Mouse (Mus musculus): ENCODE measurements at regions not wholly inside any gene's neighbourhood (a gene's known extent, or its start where the extent isn't known, plus 50 kb on each side); places are given as distances from the start of the nearest gene placed in this dataset.
A peak's percentile ranks its signal among the peaks of the same experiment; 100 is the strongest.

- 74% methylated on average over 5 of the region's 5 CpGs for WGBS
- Histone ChIP-seq H3K4me2 (no peak overlapping the region), H3K9ac (no peak overlapping the region), H3K36me3 (no peaks in the 10 kb centered on the region), H3K4me3 (no peak overlapping the region), H3K27me3 (no peaks in the 10 kb centered on the region), H3K27ac (no peak overlapping the region), H3K4me1 (replicated peaks) (no peaks in the 10 kb centered on the region), H3K9me3 (replicated peaks) (no peaks in the 10 kb centered on the region)
- ATAC-seq (replicated peaks; ENCODE audit: insufficient number of reproducible peaks, insufficient read depth, low FRiP score, low read depth) = no peak
Observed at GRCm38 (mm10) chr4:142701606-142702005, 462.4 kb upstream of the Kazn start.

DNA sequence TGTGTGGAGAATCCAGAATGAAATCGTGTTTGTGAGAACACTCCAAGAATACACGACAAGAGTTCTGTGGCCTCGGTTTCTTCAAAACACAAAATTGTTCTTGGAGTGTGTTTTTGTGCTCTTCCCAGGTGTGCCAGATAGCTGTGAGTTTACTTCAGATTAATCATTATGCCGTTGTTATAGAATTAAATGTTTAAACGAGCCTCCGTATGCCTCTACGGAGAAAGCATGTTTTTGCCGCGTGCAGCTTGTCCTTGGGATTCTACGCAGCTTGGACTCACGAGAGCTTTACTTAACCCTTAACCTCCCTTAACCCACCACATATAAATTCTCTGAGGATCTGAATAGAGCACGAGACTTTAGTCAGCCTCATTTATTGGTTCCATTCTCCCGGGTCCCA, 455.7 kb upstream of the Kazn start:
- no peak overlapping the region for H3K4me3 ChIP-seq
- H3K4me2 ChIP-seq = no peak overlapping the region
- no peaks in the 10 kb centered on the region for H3K4me1 ChIP-seq (replicated peaks)
- WGBS = 76% methylated on average over 13 of the region's 13 CpGs
- ATAC-seq (replicated peaks; ENCODE audit: insufficient number of reproducible peaks, insufficient read depth, low FRiP score, low read depth) = no peak
- no peaks in the 10 kb centered on the region for H3K36me3 ChIP-seq
- H3K9me3 ChIP-seq (replicated peaks) = no peaks in the 10 kb centered on the region
- no peaks in the 10 kb centered on the region for H3K27me3 ChIP-seq
- H3K9ac ChIP-seq = no peak overlapping the region
- no peak overlapping the region for H3K27ac ChIP-seq

GRCm38 (mm10) chr4:142688241-142688640, 449.0 kb upstream of the Kazn start:
- no peak overlapping the region for H3K4me3 ChIP-seq
- 68% methylated on average over 6 of the region's 6 CpGs for WGBS

GRCm38 (mm10) chr4:142677426-142677825, 438.2 kb upstream of the Kazn start:
- H3K27me3 ChIP-seq = no peaks in the 10 kb centered on the region
- no peak overlapping the region for H3K27ac ChIP-seq
- no peak overlapping the region for H3K4me2 ChIP-seq
- no peak overlapping the region for H3K9ac ChIP-seq
- no peak for ATAC-seq (replicated peaks; ENCODE audit: insufficient number of reproducible peaks, insufficient read depth, low FRiP score, low read depth)
- H3K4me1 ChIP-seq (replicated peaks) = no peaks in the 10 kb centered on the region
- no peaks in the 10 kb centered on the region for H3K9me3 ChIP-seq (replicated peaks)
- no peak overlapping the region for H3K4me3 ChIP-seq
- WGBS = 82% methylated on average over 4 of the region's 4 CpGs
- no peaks in the 10 kb centered on the region for H3K36me3 ChIP-seq

More at GRCm38 (mm10) chr4:142688241-142688640, 449.0 kb upstream of the Kazn start:
- Histone ChIP-seq H3K27ac (no peak overlapping the region), H3K4me1 (replicated peaks) (no peaks in the 10 kb centered on the region), H3K9ac (no peak overlapping the region), H3K4me2 (no peak overlapping the region), H3K27me3 (no peaks in the 10 kb centered on the region), H3K9me3 (replicated peaks) (no peaks in the 10 kb centered on the region), H3K36me3 (no peaks in the 10 kb centered on the region)
- no peak for ATAC-seq (replicated peaks; ENCODE audit: insufficient number of reproducible peaks, insufficient read depth, low FRiP score, low read depth)

DNA sequence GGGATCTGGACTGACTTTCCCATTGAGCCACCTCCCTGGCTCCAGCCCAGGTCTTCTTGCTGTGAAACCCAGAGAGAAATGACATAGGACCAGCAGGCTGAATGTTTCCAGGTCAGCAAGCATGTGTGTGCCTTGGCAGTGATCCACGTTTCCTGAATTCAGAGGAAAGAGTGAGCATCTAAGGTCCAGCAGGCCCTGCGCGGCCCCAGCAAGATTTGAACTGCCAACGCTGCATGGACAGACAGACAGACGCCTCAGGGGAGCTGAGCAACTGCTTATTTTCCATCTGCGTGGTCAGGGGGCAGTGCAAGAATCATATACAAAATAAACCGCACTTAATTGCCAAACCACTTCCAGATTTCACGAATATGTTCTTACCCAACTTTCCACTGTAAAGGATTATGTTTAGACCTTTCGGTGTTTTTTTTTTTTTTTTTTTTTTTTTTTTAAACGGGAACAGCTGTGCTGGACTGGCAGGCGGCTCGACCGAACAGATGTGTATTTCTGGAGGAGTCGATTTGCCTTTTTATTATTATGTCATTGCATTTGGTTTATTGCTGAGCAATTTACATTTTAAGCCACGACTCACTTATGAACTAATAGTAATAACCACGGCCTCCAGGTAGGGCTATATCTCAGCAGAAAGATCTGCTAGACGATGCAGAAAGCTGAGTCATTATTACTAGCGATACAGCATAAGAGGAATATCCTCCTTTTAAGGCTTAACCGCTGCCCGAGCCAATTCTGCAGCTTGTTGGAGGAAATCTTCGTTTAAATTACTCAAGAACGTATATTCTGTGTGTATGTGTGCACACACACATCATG, 435.7 kb upstream of the Kazn start:
- no peaks in the 10 kb centered on the region for H3K27me3 ChIP-seq
- no peak for ATAC-seq (replicated peaks; ENCODE audit: insufficient number of reproducible peaks, insufficient read depth, low FRiP score, low read depth)
- no peak overlapping the region for H3K9ac ChIP-seq
- no peak overlapping the region for H3K27ac ChIP-seq
- H3K4me2 ChIP-seq = no peak overlapping the region
- no peaks in the 10 kb centered on the region for H3K4me1 ChIP-seq (replicated peaks)
- no peak overlapping the region for H3K4me3 ChIP-seq
- H3K9me3 ChIP-seq (replicated peaks) = no peaks in the 10 kb centered on the region
- H3K36me3 ChIP-seq = no peaks in the 10 kb centered on the region
- 70% methylated on average over 22 of the region's 22 CpGs for WGBS

DNA sequence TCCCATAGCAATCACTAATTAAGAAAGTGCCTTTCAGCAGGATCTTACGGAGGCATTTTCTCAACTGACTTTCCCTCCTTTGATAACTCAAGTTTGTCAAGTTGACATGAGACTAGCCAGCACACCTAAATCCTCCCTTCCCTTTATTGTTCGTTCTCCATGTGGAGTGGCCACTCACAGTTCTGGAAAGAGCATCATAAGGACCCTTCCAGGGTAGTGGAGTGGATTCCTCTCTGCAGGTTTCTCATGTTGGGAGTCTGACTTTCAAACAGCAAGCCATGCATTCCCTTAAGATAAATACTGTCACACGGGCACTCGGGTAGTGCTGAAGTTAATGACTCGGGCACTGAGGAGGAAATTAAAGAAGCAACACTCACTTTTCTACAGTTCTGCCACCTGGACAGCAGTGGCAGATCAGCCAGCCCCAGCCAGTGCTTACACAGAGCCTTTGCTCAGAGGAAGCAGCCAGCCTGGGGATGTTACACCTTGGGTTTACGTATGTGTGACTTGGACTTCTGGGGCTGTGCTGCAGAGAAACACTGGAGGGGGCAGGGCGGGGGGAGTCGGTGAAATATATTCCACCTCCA, 432.8 kb upstream of the Kazn start:
- no peaks in the 10 kb centered on the region for H3K4me1 ChIP-seq (replicated peaks)
- no peak overlapping the region for H3K27ac ChIP-seq
- no peaks in the 10 kb centered on the region for H3K27me3 ChIP-seq
- ATAC-seq (replicated peaks; ENCODE audit: insufficient number of reproducible peaks, insufficient read depth, low FRiP score, low read depth) = no peak
- H3K9ac ChIP-seq = no peak overlapping the region
- no peak overlapping the region for H3K4me2 ChIP-seq
- no peaks in the 10 kb centered on the region for H3K9me3 ChIP-seq (replicated peaks)
- H3K4me3 ChIP-seq = no peak overlapping the region
- WGBS = 62% methylated on average over 8 of the region's 8 CpGs
- H3K36me3 ChIP-seq = no peaks in the 10 kb centered on the region

DNA sequence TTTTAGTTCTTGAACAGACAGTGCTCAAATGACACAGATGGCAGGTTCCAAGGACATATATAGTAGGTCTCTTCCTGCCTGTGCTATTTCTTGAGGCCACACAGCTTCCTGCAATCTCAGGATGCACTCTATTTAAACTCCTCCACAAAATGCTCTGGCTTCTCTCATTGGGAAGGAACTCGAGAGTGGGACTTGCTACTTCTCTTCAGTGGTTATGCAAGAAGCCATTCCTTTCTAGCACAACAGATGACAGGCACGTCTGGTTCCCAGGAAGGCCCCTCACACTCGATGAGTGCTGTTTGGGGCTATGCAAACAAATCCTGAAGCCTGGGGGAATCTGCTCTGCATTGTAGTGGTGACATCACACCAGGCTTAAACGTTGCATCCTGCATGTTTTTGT, 425.6 kb upstream of the Kazn start:
- Histone ChIP-seq H3K9ac (no peak overlapping the region), H3K36me3 (no peaks in the 10 kb centered on the region), H3K27me3 (no peaks in the 10 kb centered on the region), H3K4me3 (no peak overlapping the region), H3K9me3 (replicated peaks) (no peaks in the 10 kb centered on the region), H3K4me2 (no peak overlapping the region), H3K27ac (no peak overlapping the region), H3K4me1 (replicated peaks) (no peaks in the 10 kb centered on the region)
- ATAC-seq (replicated peaks; ENCODE audit: insufficient number of reproducible peaks, insufficient read depth, low FRiP score, low read depth) = no peak
- 51% methylated on average over 4 of the region's 4 CpGs for WGBS

DNA sequence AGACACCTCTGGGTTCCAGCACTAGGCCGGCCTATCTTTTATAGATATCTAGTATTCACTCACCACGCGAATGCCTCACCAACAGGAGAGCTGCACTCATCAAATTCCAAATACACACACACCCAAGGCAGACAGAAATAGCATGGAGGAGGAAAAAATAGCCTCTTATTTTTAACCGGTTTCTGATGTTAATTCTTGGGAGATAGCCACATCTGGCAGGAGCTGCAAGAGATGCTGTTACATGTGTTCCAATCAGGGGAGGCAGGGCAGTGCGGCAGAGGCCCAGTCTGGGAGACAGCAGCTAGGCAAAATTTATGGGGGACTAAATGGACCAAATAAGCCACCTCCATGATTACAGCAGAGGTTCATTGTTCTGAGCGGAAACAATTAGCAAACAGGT, 419.0 kb upstream of the Kazn start:
- no peak for ATAC-seq (replicated peaks; ENCODE audit: insufficient number of reproducible peaks, insufficient read depth, low FRiP score, low read depth)
- WGBS = 69% methylated on average over 6 of the region's 6 CpGs
- Histone ChIP-seq H3K4me1 (replicated peaks) (no peaks in the 10 kb centered on the region), H3K4me2 (no peak overlapping the region), H3K4me3 (no peak overlapping the region), H3K9me3 (replicated peaks) (no peaks in the 10 kb centered on the region), H3K27me3 (no peaks in the 10 kb centered on the region), H3K9ac (no peak overlapping the region), H3K36me3 (no peaks in the 10 kb centered on the region), H3K27ac (no peak overlapping the region)

DNA sequence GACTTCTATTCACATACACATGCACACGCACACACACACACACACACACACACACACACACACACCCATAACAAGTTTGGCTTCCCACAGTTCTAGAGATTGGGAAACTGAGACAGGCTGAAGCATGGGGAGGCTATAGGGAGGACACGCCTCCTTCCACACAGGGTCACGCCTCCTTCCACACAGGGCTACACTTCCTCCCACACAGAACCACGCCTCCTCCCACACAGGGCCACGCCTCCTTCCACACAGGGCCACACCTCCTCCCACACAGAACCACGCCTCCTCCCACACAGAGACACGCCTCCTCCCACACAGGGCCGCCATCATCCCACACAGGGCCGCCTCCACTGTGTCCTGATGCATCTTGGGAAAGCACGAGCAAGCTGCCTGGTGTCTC, 401.9 kb upstream of the Kazn start:
- Histone ChIP-seq H3K9me3 (replicated peaks) (no peaks in the 10 kb centered on the region), H3K9ac (no peak overlapping the region), H3K4me3 (no peak overlapping the region), H3K27me3 (no peaks in the 10 kb centered on the region), H3K4me2 (no peak overlapping the region), H3K4me1 (replicated peaks) (peaks cover 3% of the 10 kb centered on the region; the same call in 1 of the 2 replicates), H3K27ac (no peak overlapping the region), H3K36me3 (no peaks in the 10 kb centered on the region)
- 84% methylated on average over 10 of the region's 10 CpGs for WGBS
- peak; percentile 29; the same call in 1 of the 2 replicates for ATAC-seq (replicated peaks; ENCODE audit: insufficient number of reproducible peaks, insufficient read depth, low FRiP score, low read depth)

DNA sequence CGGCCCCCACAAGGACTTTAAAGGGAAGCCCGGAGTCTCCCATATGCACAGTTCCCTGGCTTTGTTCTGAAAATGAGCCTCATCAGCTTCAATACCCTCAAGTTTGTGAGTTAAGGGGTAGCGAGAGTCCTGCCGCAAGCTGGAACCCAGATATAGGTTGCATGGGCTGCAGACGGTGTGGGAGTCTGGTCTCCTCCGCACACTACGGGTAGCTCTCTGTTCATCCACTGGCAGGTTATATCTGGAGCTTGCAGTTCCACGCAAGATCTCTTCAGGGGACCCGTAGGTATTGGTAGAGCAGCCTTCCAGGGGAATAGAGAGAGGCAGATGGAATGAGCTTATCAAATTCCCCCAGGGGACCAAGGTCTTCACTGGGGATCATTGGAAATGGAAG, 400.1 kb upstream of the Kazn start:
- Histone ChIP-seq H3K27me3 (no peaks in the 10 kb centered on the region), H3K4me3 (no peak overlapping the region), H3K36me3 (no peaks in the 10 kb centered on the region), H3K9me3 (replicated peaks) (no peaks in the 10 kb centered on the region), H3K9ac (no peak overlapping the region), H3K4me1 (replicated peaks) (peaks cover 6% of the 10 kb centered on the region; the same call in 1 of the 2 replicates), H3K4me2 (no peak overlapping the region), H3K27ac (no peak overlapping the region)
- ATAC-seq (replicated peaks; ENCODE audit: insufficient number of reproducible peaks, insufficient read depth, low FRiP score, low read depth) = no peak
- 75% methylated on average over 9 of the region's 9 CpGs for WGBS

GRCm38 (mm10) chr4:142638733-142639339, 399.6 kb upstream of the Kazn start:
- Histone ChIP-seq H3K27me3 (no peaks in the 10 kb centered on the region), H3K4me3 (no peak overlapping the region), H3K36me3 (no peaks in the 10 kb centered on the region), H3K4me1 (replicated peaks) (peaks cover 8% of the 10 kb centered on the region; the same call in 1 of the 2 replicates), H3K9me3 (replicated peaks) (no peaks in the 10 kb centered on the region), H3K27ac (no peak overlapping the region), H3K9ac (no peak overlapping the region), H3K4me2 (no peak overlapping the region)
- ATAC-seq (replicated peaks; ENCODE audit: insufficient number of reproducible peaks, insufficient read depth, low FRiP score, low read depth) = no peak
- WGBS = 48% methylated on average over 13 of the region's 13 CpGs
